Mouse (Mus musculus): ENCODE measurements around the gene Hbb-bs. TPM values are rescaled to one million over a fixed set of nuclear protein-coding genes. Genes with fewer than 3 reads are reported as not detected.
"Not testable (repeated sequence)": the region's sequence is repeated elsewhere in the genome, so short reads cannot be mapped to it uniquely, and the experiment has no call there.

Gene Hbb-bs
- polyA plus RNA-seq, 1 experiment from 2014 or later, result 51,353 TPM

GRCm38 (mm10) chr7:103813766-103814165, 14.1 kb downstream of the Hbb-bs start, which contains the start of gene Hbb-bt:
Gene Hbb-bt (minus strand): TSS chr7:103813996.
- Histone ChIP-seq H3K9me3 (ENCODE audit: low read length) (no peaks in the 10 kb centered on the region), H3K9ac (replicated peaks) (peak within 1 kb of the TSS; percentile 49), H3K4me2 (ENCODE audit: low read depth, low read length) (peak within 1 kb of the TSS; percentile 43), H3K36me3 (replicated peaks; ENCODE audit: insufficient read depth, low read length) (no peaks in the 10 kb centered on the region), H3K4me3 (ENCODE audit: low read depth, low read length) (peak within 1 kb of the TSS; percentile 39), H3K27me3 (ENCODE audit: insufficient read depth, low read length) (no peaks in the 10 kb centered on the region), H3K4me1 (ENCODE audit: insufficient read depth) (no peaks in the 10 kb centered on the region; the same call in 1 of the 2 replicates), H3K27ac (ENCODE audit: low read depth) (peak within 1 kb of the TSS; percentile 78)
- ATAC-seq, result peak; percentile 85
- TF ChIP-seq EP300 (IDR thresholded peaks at IDR 0.05; ENCODE audit: low read depth) (peak; percentile 80; the same call in 1 of the 2 replicates), CTCF (IDR thresholded peaks at IDR 0.05; ENCODE audit: low read depth) (no peak)
- DNase-seq, result peak; percentile 76
- WGBS (ENCODE audit: insufficient replicate concordance), result 65% methylated on average over 3 of the region's 3 CpGs

GRCm38 (mm10) chr7:103813152-103813551, 14.7 kb downstream of the Hbb-bs start:
- DNase-seq; H3K27me3 ChIP-seq (ENCODE audit: insufficient read depth, low read length); H3K36me3 ChIP-seq (replicated peaks; ENCODE audit: insufficient read depth, low read length); H3K4me2 ChIP-seq (ENCODE audit: low read depth, low read length); H3K27ac ChIP-seq (ENCODE audit: low read depth); H3K9ac ChIP-seq (replicated peaks); H3K4me1 ChIP-seq (ENCODE audit: insufficient read depth); H3K9me3 ChIP-seq (ENCODE audit: low read length): not testable (repeated sequence)
- no CpG with 5 or more reads among the region's 3 CpGs for WGBS (ENCODE audit: insufficient replicate concordance)
- H3K4me3 ChIP-seq (ENCODE audit: low read depth, low read length), result peak overlapping the region; percentile 39
- peak; percentile 6 for ATAC-seq

GRCm38 (mm10) chr7:103812174-103812573, 15.7 kb downstream of the Hbb-bs start:
- Histone ChIP-seq H3K36me3 (replicated peaks; ENCODE audit: insufficient read depth, low read length) (no peaks in the 10 kb centered on the region), H3K4me3 (ENCODE audit: low read depth, low read length) (peak overlapping the region; percentile 55), H3K4me2 (ENCODE audit: low read depth, low read length) (peak overlapping the region; percentile 57), H3K4me1 (ENCODE audit: insufficient read depth) (peaks cover 3% of the 10 kb centered on the region; the same call in 1 of the 2 replicates), H3K9ac (replicated peaks) (peak overlapping the region; percentile 72), H3K9me3 (ENCODE audit: low read length) (no peaks in the 10 kb centered on the region), H3K27ac (ENCODE audit: low read depth) (peak overlapping the region; percentile 96), H3K27me3 (ENCODE audit: insufficient read depth, low read length) (no peaks in the 10 kb centered on the region)
- TF ChIP-seq EP300 (IDR thresholded peaks at IDR 0.05; ENCODE audit: low read depth) (peak; percentile 75), CTCF (IDR thresholded peaks at IDR 0.05; ENCODE audit: low read depth) (no peak)
- no peak for ATAC-seq
- WGBS (ENCODE audit: insufficient replicate concordance), result 24% methylated on average over 1 of the region's 1 CpGs
- no peak for DNase-seq

DNA sequence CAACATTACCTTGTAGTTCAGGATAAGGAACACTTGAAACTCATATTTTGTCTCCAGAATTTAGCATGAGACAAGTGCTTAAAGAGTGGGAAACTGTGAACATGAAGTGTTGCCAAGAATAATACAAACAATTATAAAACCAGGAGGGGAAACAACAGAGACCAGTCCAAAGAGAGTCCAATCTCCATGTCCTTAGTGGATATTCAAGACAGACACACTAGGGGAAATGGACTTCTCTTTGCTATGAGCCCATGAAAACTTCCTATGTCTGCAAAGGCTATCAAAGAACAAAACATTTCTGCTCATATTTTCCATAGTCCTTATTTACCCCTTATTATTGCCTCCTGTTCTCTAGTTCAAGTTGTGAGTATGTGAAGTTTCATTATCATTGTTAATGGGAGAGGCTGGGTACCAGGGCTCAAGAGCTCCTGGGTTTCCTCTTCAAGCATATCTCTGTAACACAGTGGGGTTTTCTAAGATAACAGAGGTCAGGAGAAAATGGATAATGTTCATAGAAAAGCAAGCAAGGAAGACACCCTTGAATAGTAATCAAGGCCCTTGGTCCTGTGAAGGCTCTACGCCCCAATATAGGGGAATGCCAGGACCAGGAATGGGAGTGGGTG, 16.6 kb downstream of the Hbb-bs start:
- H3K9me3 ChIP-seq (ENCODE audit: low read length), result no peaks in the 10 kb centered on the region
- ATAC-seq, result peak; percentile 1; the same call in 1 of the 2 replicates
- H3K27ac ChIP-seq (ENCODE audit: low read depth), result peak overlapping the region; percentile 90
- H3K4me1 ChIP-seq (ENCODE audit: insufficient read depth), result peaks cover 3% of the 10 kb centered on the region; the same call in 1 of the 2 replicates
- TF ChIP-seq CTCF (IDR thresholded peaks at IDR 0.05; ENCODE audit: low read depth) (no peak), EP300 (IDR thresholded peaks at IDR 0.05; ENCODE audit: low read depth) (peak; percentile 92)
- H3K9ac ChIP-seq (replicated peaks), result peak overlapping the region; percentile 64
- peak overlapping the region; percentile 47 for H3K4me2 ChIP-seq (ENCODE audit: low read depth, low read length)
- 48% methylated on average over 1 of the region's 1 CpGs for WGBS (ENCODE audit: insufficient replicate concordance)
- no peak for DNase-seq
- no peaks in the 10 kb centered on the region for H3K36me3 ChIP-seq (replicated peaks; ENCODE audit: insufficient read depth, low read length)
- peak overlapping the region; percentile 37 for H3K4me3 ChIP-seq (ENCODE audit: low read depth, low read length)
- H3K27me3 ChIP-seq (ENCODE audit: insufficient read depth, low read length), result no peaks in the 10 kb centered on the region

GRCm38 (mm10) chr7:103810746-103811145, 17.1 kb downstream of the Hbb-bs start:
- peak overlapping the region; percentile 90 for H3K27ac ChIP-seq (ENCODE audit: low read depth)
- 60% methylated on average over 3 of the region's 3 CpGs for WGBS (ENCODE audit: insufficient replicate concordance)
- H3K9me3 ChIP-seq (ENCODE audit: low read length), result no peaks in the 10 kb centered on the region
- H3K36me3 ChIP-seq (replicated peaks; ENCODE audit: insufficient read depth, low read length), result no peaks in the 10 kb centered on the region
- DNase-seq (no peak), ATAC-seq (peak; percentile 1; the same call in 1 of the 2 replicates)
- no peaks in the 10 kb centered on the region for H3K27me3 ChIP-seq (ENCODE audit: insufficient read depth, low read length)
- peak overlapping the region; percentile 47; the same call in 1 of the 2 replicates for H3K4me2 ChIP-seq (ENCODE audit: low read depth, low read length)
- TF ChIP-seq EP300 (IDR thresholded peaks at IDR 0.05; ENCODE audit: low read depth) (peak; percentile 33), CTCF (IDR thresholded peaks at IDR 0.05; ENCODE audit: low read depth) (no peak)
- H3K9ac ChIP-seq (replicated peaks), result no peak overlapping the region
- peak overlapping the region; percentile 37; the same call in 1 of the 2 replicates for H3K4me3 ChIP-seq (ENCODE audit: low read depth, low read length)
- H3K4me1 ChIP-seq (ENCODE audit: insufficient read depth), result peaks cover 3% of the 10 kb centered on the region; the same call in 1 of the 2 replicates

DNA sequence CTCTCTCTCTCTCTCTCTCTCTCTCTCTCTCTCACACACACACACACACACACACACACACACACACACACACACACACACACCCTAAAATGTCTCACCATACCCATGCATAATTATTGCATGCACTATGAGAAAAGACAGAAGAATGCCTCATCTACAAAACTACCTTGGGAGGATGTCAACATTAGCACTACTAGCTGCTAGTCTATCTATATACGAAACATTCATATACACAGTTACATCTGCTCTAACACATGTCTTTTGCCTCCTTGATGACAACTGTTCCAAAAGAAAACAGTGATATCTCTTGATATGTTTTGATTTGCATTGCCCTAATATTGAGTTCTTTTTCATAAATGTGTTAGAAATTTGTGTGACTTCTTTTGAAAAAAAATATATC, 17.6 kb downstream of the Hbb-bs start:
- peak; percentile 27 for ATAC-seq
- no peaks in the 10 kb centered on the region for H3K9me3 ChIP-seq (ENCODE audit: low read length)
- no peaks in the 10 kb centered on the region for H3K27me3 ChIP-seq (ENCODE audit: insufficient read depth, low read length)
- no peak overlapping the region for H3K9ac ChIP-seq (replicated peaks)
- H3K4me2 ChIP-seq (ENCODE audit: low read depth, low read length), result peak overlapping the region; percentile 20; the same call in 1 of the 2 replicates
- no peak for DNase-seq
- peak overlapping the region; percentile 37; the same call in 1 of the 2 replicates for H3K4me3 ChIP-seq (ENCODE audit: low read depth, low read length)
- no peaks in the 10 kb centered on the region for H3K36me3 ChIP-seq (replicated peaks; ENCODE audit: insufficient read depth, low read length)
- TF ChIP-seq EP300 (IDR thresholded peaks at IDR 0.05; ENCODE audit: low read depth), result peak; percentile 52
- TF ChIP-seq CTCF (IDR thresholded peaks at IDR 0.05; ENCODE audit: low read depth), result no peak
- 61% methylated on average over 1 of the region's 1 CpGs for WGBS (ENCODE audit: insufficient replicate concordance)
- peaks cover 3% of the 10 kb centered on the region; the same call in 1 of the 2 replicates for H3K4me1 ChIP-seq (ENCODE audit: insufficient read depth)
- peak overlapping the region; percentile 90 for H3K27ac ChIP-seq (ENCODE audit: low read depth)
